Mouse (Mus musculus) G1E (cell line): Measurements from ENCODE around the gene Ptchd4. TPM values are rescaled to one million over a fixed set of nuclear protein-coding genes. Genes with fewer than 3 reads are reported as not detected.

Source experiments
- ATAC-seq: 2 replicates; pipeline ENCODE4 v1.8.0; 2016; ENCODE audit warnings: mild to moderate bottlenecking; ENCODE audit not compliant: insufficient number of reproducible peaks, poor library complexity, low FRiP score, severe bottlenecking; ENCODE audit errors: extremely low read depth
- DNase-seq: peaks from one replicate; pipeline ENCODE4 v3.0.0; 2012; ENCODE audit warnings: low spot score
- H3K27me3 ChIP-seq: 2 replicates; pipeline ENCODE4 v1.6.1; 2012; ENCODE audit warnings: mild to moderate bottlenecking, low read length, inconsistent platforms; ENCODE audit not compliant: insufficient read depth
- H3K36me3 ChIP-seq: replicated peaks from 2 replicates; pipeline ENCODE3; 2012; ENCODE audit warnings: mild to moderate bottlenecking, inconsistent platforms
- H3K4me1 ChIP-seq: 2 replicates; pipeline ENCODE4 v1.6.1; 2012; ENCODE audit warnings: low read depth, low read length, inconsistent platforms, mixed read lengths; ENCODE audit not compliant: insufficient read depth
- H3K4me3 ChIP-seq: 2 replicates; pipeline ENCODE4 v1.5.1; 2012; ENCODE audit warnings: low read depth, mild to moderate bottlenecking, inconsistent platforms, low read length, moderate library complexity, mixed read lengths
- H3K9me3 ChIP-seq: replicated peaks from 2 replicates; pipeline ENCODE4 v1.6.1; 2012; ENCODE audit warnings: inconsistent platforms
- CTCF ChIP-seq: IDR thresholded peaks from 2 replicates; pipeline ENCODE4 v1.5.1; 2012; ENCODE audit warnings: low read depth, low read length, inconsistent platforms, mixed read lengths
- GATA1 ChIP-seq: IDR thresholded peaks from 2 replicates; pipeline ENCODE4 v1.6.1; 2012; ENCODE audit warnings: borderline replicate concordance, low read length, inconsistent platforms, mixed read lengths
- GATA2 ChIP-seq: IDR thresholded peaks from 2 replicates; pipeline ENCODE4 v1.6.1; 2012; ENCODE audit warnings: low read depth, low read length, inconsistent platforms, borderline replicate concordance
- POLR2AphosphoS5 ChIP-seq: IDR thresholded peaks from 2 replicates; pipeline ENCODE4 v1.6.1; 2012; ENCODE audit warnings: low read depth, low read length, inconsistent platforms; ENCODE audit not compliant: insufficient replicate concordance
- TAL1 ChIP-seq: conservative IDR thresholded peaks from 2 replicates; pipeline ENCODE4 v1.6.1; 2012; ENCODE audit warnings: low read depth, low read length, inconsistent platforms, mixed read lengths
- polyA plus RNA-seq: library from polyadenylated mRNA; stranded (reverse); fragments of >175 nt; gene quantifications from 2 replicates; pipeline ENCODE4 v1.2.3, GENCODE M21; 2012
- total RNA-seq, 2 experiments: library from RNA; stranded (forward) in 1 of 2; stranded (reverse) in 1 of 2; fragments of 200-1000 nt in 1 of 2; fragments of >200 nt in 1 of 2; fragmentation: Nextera tagmentation in 1 of 2; gene quantifications; 2 replicates each; pipeline ENCODE4 v1.2.3; 2014 to 2017

Gene Ptchd4
- total and polyA plus RNA-seq, 3 experiments = 0.05 TPM; not detected in 2

- no peak for ATAC-seq
Measured at GRCm38 (mm10) chr17:42335787-42336186, 20.0 kb downstream of the Ptchd4 start.

GRCm38 (mm10) chr17:42336571-42336970, 20.8 kb downstream of the Ptchd4 start:
- no peaks in the 10 kb centered on the region for H3K9me3 ChIP-seq
- no peak for DNase-seq
- H3K4me1 ChIP-seq = no peaks in the 10 kb centered on the region
- H3K36me3 ChIP-seq = no peaks in the 10 kb centered on the region
- no peaks in the 10 kb centered on the region for H3K27me3 ChIP-seq
- ATAC-seq = no peak
- TF ChIP-seq POLR2AphosphoS5 (no peak), CTCF (no peak), GATA2 (no peak), TAL1 (no peak), GATA1 (no peak)
- H3K4me3 ChIP-seq = no peak overlapping the region

More at GRCm38 (mm10) chr17:42335787-42336186, 20.0 kb downstream of the Ptchd4 start:
- no peaks in the 10 kb centered on the region for H3K36me3 ChIP-seq
- no peaks in the 10 kb centered on the region for H3K9me3 ChIP-seq
- no peak overlapping the region for H3K4me3 ChIP-seq
- H3K4me1 ChIP-seq = no peaks in the 10 kb centered on the region
- H3K27me3 ChIP-seq = no peaks in the 10 kb centered on the region
- TF ChIP-seq TAL1 = no peak
- TF ChIP-seq GATA2 = no peak
- TF ChIP-seq GATA1 = no peak
- TF ChIP-seq CTCF = no peak
- no peak for TF ChIP-seq POLR2AphosphoS5
- DNase-seq = no peak

GRCm38 (mm10) chr17:42346027-42346426, 30.3 kb downstream of the Ptchd4 start:
- Histone ChIP-seq H3K27me3 (no peaks in the 10 kb centered on the region), H3K4me3 (no peak overlapping the region), H3K4me1 (no peaks in the 10 kb centered on the region), H3K36me3 (no peaks in the 10 kb centered on the region), H3K9me3 (peaks cover 6% of the 10 kb centered on the region; the same call in 1 of the 2 replicates)
- TF ChIP-seq CTCF (no peak), TAL1 (no peak), GATA1 (no peak), GATA2 (no peak), POLR2AphosphoS5 (no peak)
- ATAC-seq = no peak
- DNase-seq = no peak

GRCm38 (mm10) chr17:42358481-42358880, 42.7 kb downstream of the Ptchd4 start:
- H3K36me3 ChIP-seq = no peaks in the 10 kb centered on the region
- DNase-seq = no peak
- no peak overlapping the region for H3K4me3 ChIP-seq
- H3K4me1 ChIP-seq = no peaks in the 10 kb centered on the region
- H3K27me3 ChIP-seq = no peaks in the 10 kb centered on the region
- ATAC-seq = no peak
- TF ChIP-seq GATA1 (no peak), POLR2AphosphoS5 (no peak), TAL1 (no peak), GATA2 (no peak), CTCF (no peak)
- no peaks in the 10 kb centered on the region for H3K9me3 ChIP-seq

- Histone ChIP-seq H3K27me3 (no peaks in the 10 kb centered on the region), H3K9me3 (no peaks in the 10 kb centered on the region), H3K36me3 (no peaks in the 10 kb centered on the region), H3K4me1 (no peaks in the 10 kb centered on the region), H3K4me3 (no peak overlapping the region)
- ATAC-seq (no peak), DNase-seq (no peak)
- TF ChIP-seq POLR2AphosphoS5 = no peak
Measured at GRCm38 (mm10) chr17:42363085-42363710, 47.5 kb downstream of the Ptchd4 start.

GRCm38 (mm10) chr17:42364716-42365115, 49.0 kb downstream of the Ptchd4 start:
- Histone ChIP-seq H3K4me1 (no peaks in the 10 kb centered on the region), H3K36me3 (no peaks in the 10 kb centered on the region), H3K9me3 (no peaks in the 10 kb centered on the region), H3K27me3 (no peaks in the 10 kb centered on the region), H3K4me3 (no peak overlapping the region)
- DNase-seq (no peak), ATAC-seq (no peak)
- TF ChIP-seq GATA1 (no peak), TAL1 (no peak), CTCF (no peak), GATA2 (no peak), POLR2AphosphoS5 (no peak)

GRCm38 (mm10) chr17:42374881-42375280, 59.1 kb downstream of the Ptchd4 start:
- TF ChIP-seq TAL1 (no peak), CTCF (no peak)
- Histone ChIP-seq H3K4me1 (no peaks in the 10 kb centered on the region), H3K9me3 (peaks cover 6% of the 10 kb centered on the region; the same call in 1 of the 2 replicates), H3K4me3 (no peak overlapping the region), H3K36me3 (no peaks in the 10 kb centered on the region), H3K27me3 (no peaks in the 10 kb centered on the region)
- ATAC-seq = no peak
- no peak for DNase-seq
